Mouse (Mus musculus): Measurements from ENCODE around the gene Ubc. TPM values are rescaled to one million over a fixed set of nuclear protein-coding genes. Genes with fewer than 3 reads are reported as not detected.

Gene Ubc
- polyA plus RNA-seq, 1 experiment from 2014 or later: 1,051 TPM

- H3K4me1 ChIP-seq (ENCODE audit: control insufficient read depth, insufficient read depth, low read length): peaks cover 22% of the 10 kb centered on the region
- H3K27ac ChIP-seq (ENCODE audit: low read depth, low read length): no peak overlapping the region
- H3K4me2 ChIP-seq (replicated peaks; ENCODE audit: low read depth, low read length): no peak overlapping the region
- H3K9ac ChIP-seq (ENCODE audit: low read depth, low read length): no peak overlapping the region
- no peaks in the 10 kb centered on the region for H3K36me3 ChIP-seq (ENCODE audit: control insufficient read depth, insufficient read depth, low read length)
- H3K9me3 ChIP-seq (ENCODE audit: control insufficient read depth, low read length): no peaks in the 10 kb centered on the region
- H3K27me3 ChIP-seq (ENCODE audit: control insufficient read depth, insufficient read depth, low read length): no peaks in the 10 kb centered on the region
- no peak overlapping the region for H3K4me3 ChIP-seq (ENCODE audit: low read length)
- ATAC-seq (ENCODE audit: low FRiP score, low TSS enrichment): no peak
- WGBS: 83% methylated on average over 7 of the region's 7 CpGs
Observed at GRCm38 (mm10) chr5:125337526-125337925, 52.5 kb downstream of the Ubc start.

- WGBS: 54% methylated on average over 9 of the region's 9 CpGs
- Histone ChIP-seq H3K36me3 (ENCODE audit: control insufficient read depth, insufficient read depth, low read length) (no peaks in the 10 kb centered on the region), H3K4me2 (replicated peaks; ENCODE audit: low read depth, low read length) (no peak overlapping the region), H3K4me1 (ENCODE audit: control insufficient read depth, insufficient read depth, low read length) (peaks cover 27% of the 10 kb centered on the region), H3K4me3 (ENCODE audit: low read length) (no peak overlapping the region), H3K27me3 (ENCODE audit: control insufficient read depth, insufficient read depth, low read length) (no peaks in the 10 kb centered on the region), H3K9ac (ENCODE audit: low read depth, low read length) (no peak overlapping the region), H3K27ac (ENCODE audit: low read depth, low read length) (no peak overlapping the region), H3K9me3 (ENCODE audit: control insufficient read depth, low read length) (no peaks in the 10 kb centered on the region)
- ATAC-seq (ENCODE audit: low FRiP score, low TSS enrichment): no peak
Observed at GRCm38 (mm10) chr5:125337012-125337411, 53.0 kb downstream of the Ubc start.

Other genes starting within 250 kb of the Ubc start
- gene Ncor2, start 211.0 kb downstream of the Ubc start, polyA plus RNA-seq (2014; fragmentation: Nextera tagmentation; extraction: Ambion mirVana): 34.6 and 35.0 TPM in 2 replicates
- 34.8 and 48.8 TPM in 2 replicates for gene Scarb1, start 49.1 kb downstream of the Ubc start, polyA plus RNA-seq (2014; fragmentation: Nextera tagmentation; extraction: Ambion mirVana)
- gene Gm10382, start 880 bp downstream of the Ubc start, polyA plus RNA-seq (2014; fragmentation: Nextera tagmentation; extraction: Ambion mirVana): 0.16 and 0.41 TPM in 2 replicates
- gene Dhx37, start 43.9 kb upstream of the Ubc start, polyA plus RNA-seq (2014; fragmentation: Nextera tagmentation; extraction: Ambion mirVana): 7.7 and 14.4 TPM in 2 replicates
- gene Bri3bp, start 51.4 kb upstream of the Ubc start, polyA plus RNA-seq (2014; fragmentation: Nextera tagmentation; extraction: Ambion mirVana): 29.6 and 39.8 TPM in 2 replicates
- gene Aacs, start 85.6 kb upstream of the Ubc start, polyA plus RNA-seq (2014; fragmentation: Nextera tagmentation; extraction: Ambion mirVana): 21.0 and 36.6 TPM in 2 replicates
- 0.24 and 0.46 TPM in 2 replicates for gene Tmem132b, start 141.6 kb upstream of the Ubc start, polyA plus RNA-seq (2014; fragmentation: Nextera tagmentation; extraction: Ambion mirVana)

All from kidney, embryonic 14.5 days (tissue).